Mouse (Mus musculus) monocyte, adult 5-6 weeks (primary cell): ENCODE results near the gene Rnh1. TPM values are rescaled to one million over a fixed set of nuclear protein-coding genes. Genes with fewer than 3 reads are reported as not detected.
A peak's percentile ranks its signal among the peaks of the same experiment; 100 is the strongest.

Experiments
- ATAC-seq: fragments of 153-309, 156-312 bp; replicated peaks from 2 replicates; pipeline ENCODE4 v1.8.0; 2017; ENCODE audit warnings: mild to moderate bottlenecking; ENCODE audit not compliant: low TSS enrichment, insufficient number of reproducible peaks, severe bottlenecking, poor library complexity, low FRiP score
- total RNA-seq: library from RNA; stranded (forward); fragments of 200-1000, 200-491, 200-594 nt; gene quantifications from 3 replicates; pipeline ENCODE4 v1.2.3, GENCODE M21; 2017

The Rnh1 gene
- total RNA-seq, 1 experiment from 2014 or later, result 101 TPM

DNA sequence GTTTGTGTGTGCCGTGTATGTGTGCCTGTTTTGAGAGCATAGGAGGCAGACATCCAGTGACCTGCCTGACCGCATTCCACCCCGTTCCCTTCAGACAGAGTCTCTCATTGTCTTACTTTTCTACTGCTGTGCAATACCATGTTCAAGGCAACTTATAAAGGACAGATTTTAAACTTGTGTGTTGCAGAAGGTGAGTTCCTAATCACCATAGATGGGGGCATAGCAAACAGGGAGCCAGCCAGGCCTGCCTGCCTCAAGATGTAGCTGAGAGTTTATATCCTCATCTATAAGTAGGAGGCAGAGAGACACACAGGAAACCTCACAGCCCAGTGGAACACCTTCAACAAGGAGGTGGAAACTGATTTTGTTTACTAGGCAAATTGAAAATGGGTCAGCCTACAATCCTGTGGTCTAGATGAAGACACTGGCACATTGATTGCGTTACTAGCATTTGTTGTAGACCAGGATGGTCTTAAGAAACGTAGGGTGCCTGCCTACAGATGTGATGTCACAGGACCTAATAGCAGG, 730 bp upstream of the Rnh1 start:
- ATAC-seq, result no peak

DNA sequence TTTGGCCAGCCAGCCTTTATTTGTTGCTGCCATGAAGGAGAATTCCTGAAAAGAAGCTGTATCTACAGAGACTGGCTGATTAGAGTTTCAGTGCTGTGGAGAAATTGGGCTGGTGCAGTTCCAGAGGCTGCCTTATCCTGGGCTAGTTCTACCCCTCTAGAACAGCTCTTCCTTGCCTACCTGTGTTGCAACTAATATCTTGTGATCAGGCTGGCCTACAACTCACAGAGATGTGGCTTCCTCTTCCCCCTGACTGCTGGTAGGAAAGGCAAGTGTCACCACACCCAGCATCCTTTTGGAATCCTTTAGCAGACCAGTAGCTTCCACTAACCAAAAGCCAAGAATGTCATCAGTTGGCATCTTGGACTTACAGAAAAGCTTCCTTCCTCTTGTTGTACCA, 2.8 kb downstream of the Rnh1 start:
- no peak for ATAC-seq

DNA sequence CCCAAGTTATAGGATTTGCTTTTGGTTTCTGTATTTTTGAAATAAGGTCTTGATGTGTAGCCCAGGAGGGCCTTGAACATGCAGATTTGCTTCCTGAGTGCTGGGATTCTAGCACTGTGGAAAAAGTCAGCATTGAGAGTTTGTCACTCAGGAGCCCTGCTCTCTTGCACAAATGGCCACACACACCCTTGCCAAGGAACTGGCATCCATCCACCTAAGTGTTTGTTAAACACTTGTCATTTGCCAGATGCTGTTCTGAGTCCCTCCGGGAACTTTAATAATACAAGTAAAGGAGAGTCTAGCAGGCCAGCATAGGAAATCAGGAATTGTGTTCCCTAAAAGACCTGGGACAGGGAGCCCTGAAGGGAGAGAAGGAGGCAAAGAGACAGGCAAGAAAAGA, 3.4 kb downstream of the Rnh1 start:
- ATAC-seq, result no peak

DNA sequence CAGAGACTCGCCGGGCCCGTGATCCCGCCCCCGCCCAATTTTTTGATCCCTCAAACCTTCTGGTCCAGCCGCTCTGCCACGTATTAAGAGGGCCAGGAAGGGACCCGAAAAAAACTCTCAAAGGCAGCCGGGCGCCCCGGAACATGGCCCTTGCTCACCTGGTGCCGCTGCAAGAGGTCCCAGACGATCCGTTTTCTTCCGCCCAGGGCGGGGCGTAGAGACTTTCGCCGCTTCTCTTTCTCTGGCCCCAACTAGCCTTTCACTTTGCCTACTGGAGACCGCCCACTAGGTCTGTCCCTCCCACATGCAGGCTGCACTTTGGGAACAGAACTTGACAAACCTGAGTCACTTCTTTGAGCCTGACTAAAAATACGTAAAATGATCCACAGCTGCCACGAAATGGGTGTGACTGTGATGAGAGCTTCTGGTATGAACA, 4.1 kb downstream of the Rnh1 start:
- peak; percentile 65 for ATAC-seq

DNA sequence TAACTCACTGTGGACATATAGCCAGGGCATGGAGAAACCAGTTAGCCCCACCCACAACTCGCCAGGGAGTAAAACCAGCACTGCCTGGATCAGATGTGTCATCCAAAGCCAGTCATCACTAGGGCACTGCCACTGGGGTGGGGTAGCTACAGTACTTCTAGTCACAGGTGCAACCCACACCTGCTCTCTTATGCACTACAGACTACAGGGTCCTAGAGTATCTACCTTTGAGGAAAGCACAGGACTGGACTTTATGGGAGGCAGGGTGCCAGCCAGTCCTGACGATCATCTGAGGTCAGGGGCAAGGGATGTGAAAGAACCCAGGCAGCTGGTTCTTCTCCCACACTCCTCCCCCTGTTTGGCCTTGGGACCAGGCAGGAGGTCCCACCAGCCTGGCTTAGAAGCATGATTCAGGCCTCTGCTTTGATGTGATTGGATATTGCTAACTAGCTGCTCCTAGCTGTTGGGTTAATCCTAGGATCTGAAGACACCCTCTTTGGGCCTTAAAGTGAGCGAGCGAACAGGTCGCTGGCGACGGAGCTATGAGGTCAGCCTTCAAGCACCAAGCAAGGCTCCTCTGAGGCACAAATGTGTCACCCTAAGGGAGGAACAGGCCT, 4.6 kb downstream of the Rnh1 start:
- ATAC-seq, result no peak

DNA sequence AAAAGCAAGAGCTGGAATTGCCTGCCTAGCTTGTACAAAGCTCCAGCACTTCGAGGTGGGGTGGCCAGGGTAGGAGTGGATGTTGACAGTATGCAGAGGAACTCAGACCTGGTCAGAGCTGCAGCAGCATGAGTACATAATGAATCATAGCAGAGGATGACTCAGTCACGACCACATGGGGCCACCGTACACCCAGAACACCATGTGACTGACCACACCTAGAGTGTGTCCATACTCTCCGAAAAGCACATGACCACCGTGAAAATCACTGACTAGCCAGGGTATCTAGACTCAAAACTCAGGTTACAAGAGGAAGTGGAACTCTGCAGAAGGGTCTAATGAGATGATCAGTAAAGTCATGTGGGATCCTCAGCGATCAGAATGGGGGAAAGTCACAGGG, 7.8 kb downstream of the Rnh1 start:
- ATAC-seq, result peak; percentile 76

DNA sequence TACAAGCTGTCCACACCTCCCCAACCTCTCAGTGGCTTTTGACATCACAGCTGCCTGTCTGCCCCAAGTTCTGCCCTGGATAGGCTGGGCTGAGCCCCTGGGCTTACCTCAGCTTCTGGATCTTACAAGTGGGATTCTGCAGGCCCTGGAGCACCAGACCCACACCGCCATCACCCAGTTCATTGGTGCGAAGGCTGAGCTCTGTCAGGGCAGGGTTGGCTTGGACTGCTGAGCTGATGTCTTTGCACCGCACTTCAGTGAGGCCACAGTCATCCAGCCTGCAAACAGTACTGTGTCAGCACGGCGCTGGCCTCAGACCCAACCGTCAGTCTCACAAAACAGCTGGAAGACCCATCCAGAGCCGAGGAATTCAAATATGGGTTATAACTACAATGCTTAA, 8.3 kb downstream of the Rnh1 start:
- no peak for ATAC-seq

DNA sequence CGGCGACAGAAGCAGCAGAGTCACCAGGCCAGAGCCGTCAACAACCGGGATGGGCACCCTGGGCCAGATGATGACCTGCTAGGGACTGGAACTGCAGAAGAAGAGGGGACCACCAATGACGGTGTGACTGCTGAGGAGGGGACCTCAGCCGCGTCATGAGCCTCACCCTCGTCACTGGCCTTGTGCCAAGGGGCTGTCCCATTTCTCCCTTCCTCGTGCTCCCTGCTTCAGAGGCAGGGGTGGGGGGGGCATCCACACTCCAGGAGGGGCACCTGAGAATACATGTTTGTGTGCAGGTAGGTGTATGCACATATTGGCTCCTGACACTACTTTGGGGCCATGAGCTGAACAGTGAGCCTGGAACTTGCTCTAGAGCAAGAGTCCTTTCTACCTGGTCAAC, 17.3 kb downstream of the Rnh1 start:
- ATAC-seq, result no peak

DNA sequence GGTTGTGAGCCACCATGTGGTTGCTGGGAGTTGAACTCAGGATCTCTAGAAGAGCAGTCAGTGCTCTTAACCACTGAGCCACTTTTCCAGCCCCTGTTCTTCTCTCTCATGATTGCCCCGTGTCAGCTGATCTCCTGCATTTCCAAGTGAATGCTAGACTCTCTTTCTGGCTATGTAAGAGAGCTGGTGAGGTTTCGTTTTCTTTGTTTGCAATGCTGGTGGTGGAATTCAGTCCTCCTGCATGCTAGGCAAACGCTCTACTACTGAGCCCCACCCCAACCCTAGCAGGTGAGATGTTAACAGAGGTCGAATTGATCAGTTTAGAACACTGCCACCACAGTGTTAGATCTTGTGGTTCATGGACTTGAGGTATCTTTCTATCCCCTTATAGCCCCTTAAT, 24.0 kb downstream of the Rnh1 start:
- ATAC-seq, result no peak

DNA sequence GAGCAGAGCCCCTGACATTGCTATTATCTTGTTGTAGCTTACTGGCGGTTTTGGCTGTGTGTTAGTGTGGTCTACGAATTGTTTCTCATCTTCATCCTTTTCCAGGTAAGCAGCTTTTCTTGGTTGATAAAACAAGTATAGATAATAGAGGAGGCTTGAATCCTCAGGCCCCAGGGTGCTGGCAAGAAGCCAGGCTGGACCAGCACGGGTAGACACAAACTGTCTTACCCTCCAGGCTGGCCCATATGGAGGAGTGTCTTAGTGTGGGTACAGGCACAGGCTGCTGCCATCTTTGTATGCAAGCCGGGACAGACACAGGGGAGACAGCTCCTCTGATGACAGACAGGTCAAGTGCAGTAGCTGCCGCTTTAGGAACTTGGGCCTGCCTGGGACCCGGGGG, 25.6 kb downstream of the Rnh1 start:
- no peak for ATAC-seq

DNA sequence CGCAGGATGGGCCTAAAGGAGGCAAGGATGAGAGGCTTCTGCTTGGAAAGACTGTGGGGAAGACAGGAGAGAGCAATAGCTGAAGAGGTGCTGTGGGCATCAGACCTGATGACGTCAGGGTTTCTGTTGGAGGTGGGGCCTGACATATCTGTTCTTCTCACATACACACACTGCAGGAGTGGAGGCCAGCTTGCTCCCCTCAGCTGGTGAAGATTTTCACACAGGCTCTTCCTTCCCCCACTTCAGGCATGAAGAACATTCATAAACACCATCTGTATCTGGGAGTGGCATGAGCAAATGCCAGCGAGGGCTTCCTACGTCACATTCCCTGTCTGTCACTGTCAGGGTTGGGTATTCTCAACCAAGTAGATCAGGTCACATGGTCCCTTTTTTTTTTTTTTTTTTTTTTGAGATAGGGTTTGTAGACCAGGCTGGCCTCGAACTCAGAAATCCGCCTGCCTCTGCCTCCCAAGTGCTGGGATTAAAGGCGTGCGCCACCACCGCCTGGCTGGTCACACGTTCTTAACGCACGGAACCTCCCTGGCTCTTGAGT, 26.5 kb downstream of the Rnh1 start:
- no peak for ATAC-seq

DNA sequence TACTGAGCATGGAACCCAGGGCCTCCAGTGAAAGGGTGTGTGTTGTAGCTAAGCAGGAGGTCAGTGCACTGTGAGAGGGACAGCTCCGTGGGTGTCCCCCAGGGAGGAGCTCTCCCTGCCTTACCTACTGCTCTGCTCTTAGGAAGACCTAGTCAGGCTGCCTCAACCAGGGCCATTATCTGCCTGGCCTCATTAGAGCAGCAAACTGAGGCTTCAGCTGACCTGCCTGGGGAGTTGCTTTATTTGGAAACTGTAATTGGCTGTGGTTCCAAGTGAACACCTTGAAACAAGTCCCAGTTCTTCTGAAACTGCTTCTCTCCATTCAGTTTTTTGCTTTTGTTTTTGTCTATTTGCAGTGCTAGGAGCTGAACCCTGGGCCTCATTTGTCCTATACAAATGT, 27.3 kb downstream of the Rnh1 start:
- no peak for ATAC-seq

DNA sequence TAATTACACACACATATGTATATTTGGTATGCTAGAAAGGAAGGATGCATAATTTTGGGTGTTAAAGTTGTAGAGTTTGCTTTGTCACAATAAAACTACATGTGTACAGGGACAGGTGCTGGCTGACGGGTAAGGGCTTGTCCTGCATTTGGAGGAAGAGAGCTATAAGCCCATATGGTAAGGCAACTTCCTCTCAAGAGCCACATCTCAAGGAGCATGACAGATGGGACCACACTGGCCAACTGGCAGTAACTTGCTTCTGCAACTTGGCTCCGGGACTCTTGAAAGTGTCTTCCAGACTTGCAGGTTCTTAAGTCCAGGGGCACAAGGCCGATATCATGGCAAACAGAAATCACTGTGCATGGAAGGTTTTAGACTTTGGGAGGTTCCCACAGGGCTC, 28.0 kb downstream of the Rnh1 start:
- no peak for ATAC-seq

DNA sequence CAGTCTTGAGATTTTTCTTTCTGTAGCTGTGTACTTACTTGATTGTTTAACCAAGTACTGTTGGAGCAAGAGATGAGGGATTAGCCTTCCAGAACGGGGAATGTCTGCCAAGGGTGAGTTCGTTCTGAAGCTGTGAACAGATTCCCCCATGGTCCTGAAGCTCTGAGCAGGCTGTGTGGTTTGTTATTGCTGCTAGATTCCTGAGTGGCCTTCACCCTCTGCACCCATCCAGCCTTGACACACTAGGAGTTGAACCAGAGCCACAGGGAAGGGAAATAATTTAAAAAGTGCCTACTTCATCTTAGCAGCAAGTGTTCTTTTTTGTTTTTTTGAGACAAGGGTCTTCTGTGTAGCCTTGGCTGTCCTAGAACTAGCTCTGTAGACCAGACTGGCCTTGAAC, 28.8 kb downstream of the Rnh1 start:
- ATAC-seq, result no peak

DNA sequence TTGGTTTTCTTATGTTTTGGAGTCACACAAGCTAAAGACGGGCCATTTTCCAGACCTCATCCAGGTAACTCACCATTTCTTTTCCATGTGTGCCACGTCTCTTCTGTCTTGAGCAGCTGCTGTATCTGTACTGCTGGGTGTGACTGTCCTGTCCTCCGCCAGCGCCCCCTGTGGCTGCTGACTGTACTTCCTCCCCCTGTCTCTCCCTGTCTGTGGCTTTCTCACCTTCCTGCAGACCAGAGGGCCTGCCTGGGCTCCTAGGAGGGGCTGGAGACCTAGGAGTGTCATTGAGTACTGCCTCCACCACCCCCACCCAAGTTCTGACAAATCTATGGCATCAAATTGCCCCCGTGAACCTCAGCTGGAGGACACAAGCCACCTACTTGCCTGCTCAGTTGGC, 29.5 kb downstream of the Rnh1 start:
- ATAC-seq, result peak; percentile 71; the same call in 1 of the 2 replicates

DNA sequence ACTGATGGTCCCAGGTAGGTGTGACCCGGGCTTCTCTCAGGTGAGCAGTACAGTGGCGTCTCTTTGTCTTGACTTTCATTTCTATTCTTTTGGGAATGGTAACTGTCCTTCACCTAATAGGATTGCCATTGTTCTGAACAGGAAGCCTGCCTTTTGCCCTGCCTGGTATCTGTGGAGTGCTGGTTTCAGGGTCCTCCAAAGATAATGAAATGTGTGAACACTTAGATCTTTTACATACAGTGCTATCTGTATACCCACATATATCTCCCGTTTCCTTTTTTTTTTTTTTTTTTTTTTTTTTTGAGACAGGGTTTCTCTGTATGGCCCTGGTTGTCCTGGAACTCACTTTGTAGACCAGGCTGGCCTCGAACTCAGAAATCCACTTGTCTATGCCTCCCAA, 31.3 kb downstream of the Rnh1 start:
- no peak for ATAC-seq

DNA sequence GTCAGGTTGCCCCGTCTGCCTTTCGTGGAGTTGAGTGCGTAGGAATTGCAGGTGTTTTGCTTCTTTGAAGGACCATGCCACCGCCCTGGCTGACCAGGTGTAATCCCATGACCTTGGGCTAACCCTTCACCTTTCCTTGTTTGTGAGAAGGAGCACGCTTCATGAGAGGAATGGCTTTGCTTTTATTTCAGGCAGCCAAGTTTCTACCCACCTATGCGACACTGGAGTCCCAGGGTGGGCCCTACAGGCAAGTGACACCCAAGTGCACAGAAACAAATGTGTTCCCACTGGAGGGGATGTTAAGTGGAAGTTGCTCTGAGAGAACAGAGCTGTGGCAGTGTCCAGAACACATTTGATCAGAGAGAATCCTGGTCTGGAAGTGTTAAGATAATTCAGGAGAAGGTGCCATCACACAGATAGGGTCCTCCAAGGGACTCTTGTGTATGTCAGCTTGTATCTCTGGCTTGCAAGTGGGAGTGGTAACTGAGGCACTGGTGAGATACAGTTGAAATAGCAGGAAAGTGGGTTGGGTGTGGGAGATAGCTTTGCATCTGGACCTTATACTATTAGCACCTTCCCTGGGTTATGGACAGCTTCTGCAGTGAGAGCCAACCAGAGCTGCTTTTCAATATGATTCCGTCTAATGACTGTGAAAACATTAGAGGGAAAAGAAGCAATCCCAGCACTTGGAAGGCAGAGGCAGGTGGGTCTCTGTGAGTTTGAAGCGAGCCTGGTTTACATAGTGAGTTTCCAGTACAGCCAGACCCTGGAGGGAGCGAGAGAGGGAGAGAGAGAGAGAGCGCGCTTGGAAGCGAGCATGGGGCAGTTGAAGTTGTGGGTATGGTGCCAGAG, 40.5 kb downstream of the Rnh1 start:
- no peak for ATAC-seq

DNA sequence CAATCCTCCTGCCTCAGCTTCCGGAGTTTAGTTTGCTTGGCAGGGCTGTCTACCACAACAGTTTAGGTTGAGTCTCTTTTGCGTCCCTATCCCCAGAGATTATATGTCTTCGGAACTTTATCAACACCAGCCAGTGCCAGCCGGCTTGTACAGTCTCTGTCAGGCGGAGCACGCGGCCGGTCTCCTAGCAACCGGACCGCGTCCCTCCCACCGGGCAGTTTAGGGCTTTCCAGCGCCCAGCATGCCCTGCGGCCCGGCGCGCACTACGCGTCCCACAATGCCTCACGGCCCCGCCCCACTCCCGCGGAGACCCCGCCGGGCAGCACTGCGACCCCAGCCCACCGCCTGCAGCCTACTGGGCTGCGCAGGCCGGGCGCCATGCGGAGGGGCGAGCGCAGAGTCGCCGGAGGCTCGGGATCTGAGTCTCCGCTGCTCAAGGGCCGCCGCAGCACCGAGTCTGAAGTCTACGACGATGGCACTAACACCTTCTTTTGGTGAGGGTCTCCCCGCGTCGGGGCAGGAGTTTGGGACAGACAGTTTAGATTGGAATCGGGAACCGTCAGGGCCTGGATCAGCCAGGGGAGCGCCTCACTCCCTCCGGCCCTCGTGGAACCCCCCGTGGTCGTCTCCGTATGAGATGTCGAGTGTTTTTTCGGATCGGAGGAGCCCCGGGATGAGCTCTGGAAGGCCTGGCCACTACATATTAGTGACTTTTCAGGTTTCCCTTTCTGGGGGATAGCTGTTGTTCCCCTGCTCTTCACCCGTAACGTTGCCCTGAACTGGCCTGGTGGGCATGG, 41.4 kb downstream of the Rnh1 start:
- peak; percentile 93 for ATAC-seq

DNA sequence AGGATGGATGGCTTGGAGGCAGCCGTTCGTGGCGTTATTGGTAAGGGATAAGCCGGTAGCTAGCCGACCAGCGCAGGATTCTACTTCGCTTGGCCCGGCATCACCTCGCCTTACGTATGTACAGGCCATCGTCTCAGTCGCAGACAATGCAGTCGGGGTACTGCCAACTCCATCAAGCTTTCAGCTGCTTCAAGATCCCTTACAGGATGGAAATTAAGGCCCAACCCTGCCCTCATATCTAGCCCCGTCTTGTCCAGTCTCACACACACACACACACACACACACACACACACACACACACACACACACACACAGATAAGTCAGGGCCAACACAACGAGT, 49.2 kb downstream of the Rnh1 start:
- ATAC-seq, result no peak
